Mouse (Mus musculus): ENCODE results near the gene Pnpla7. TPM values are rescaled to one million over a fixed set of nuclear protein-coding genes. Genes with fewer than 3 reads are reported as not detected.

Pnpla7 gene
- polyA plus RNA-seq, 1 experiment from 2014 or later = 2.2 TPM

DNA sequence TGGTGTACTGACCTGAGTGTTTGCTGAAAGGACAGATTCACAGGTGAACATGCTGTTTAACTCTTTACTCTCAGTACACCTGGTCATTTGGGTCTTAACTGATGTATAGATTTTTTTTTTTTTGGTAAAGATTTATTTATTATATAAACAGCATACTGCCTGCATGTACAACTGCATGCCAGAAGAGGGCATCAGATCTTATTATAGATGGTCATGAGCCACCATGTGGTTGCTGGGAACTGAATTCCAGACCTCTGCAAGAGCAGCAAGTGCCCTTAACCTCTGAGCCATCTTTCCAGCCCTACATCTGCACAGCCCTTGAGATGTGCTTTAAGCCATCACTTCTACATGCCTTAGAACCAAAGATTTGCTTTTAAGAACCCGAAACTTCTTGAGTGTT, 46.8 kb downstream of the Pnpla7 start:
- no peak overlapping the region for H3K27ac ChIP-seq (ENCODE audit: low read depth, low read length)
- ATAC-seq = no peak
- H3K4me1 ChIP-seq (ENCODE audit: control insufficient read depth, insufficient read depth, low read depth, low read length) = no peaks in the 10 kb centered on the region
- no peak overlapping the region for H3K9ac ChIP-seq (ENCODE audit: low read depth, low read length)
- H3K4me3 ChIP-seq (ENCODE audit: low read length) = no peak overlapping the region
- H3K9me3 ChIP-seq (ENCODE audit: control insufficient read depth, low read length) = no peaks in the 10 kb centered on the region
- no peak overlapping the region for H3K4me2 ChIP-seq (ENCODE audit: low read length)
- H3K36me3 ChIP-seq (ENCODE audit: control insufficient read depth, insufficient read depth, low read length) = no peaks in the 10 kb centered on the region
- 90% methylated on average over 1 of the region's 1 CpGs for WGBS
- no peaks in the 10 kb centered on the region for H3K27me3 ChIP-seq (replicated peaks; ENCODE audit: control insufficient read depth, insufficient read depth, low read length)

GRCm38 (mm10) chr2:25025109-25025508, 49.3 kb downstream of the Pnpla7 start:
- 83% methylated on average over 1 of the region's 1 CpGs for whole genome bisulfite sequencing
- no peaks in the 10 kb centered on the region for H3K4me1 ChIP-seq (ENCODE audit: control insufficient read depth, insufficient read depth, low read depth, low read length)
- no peaks in the 10 kb centered on the region for H3K9me3 ChIP-seq (ENCODE audit: control insufficient read depth, low read length)
- ATAC-seq = no peak
- no peak overlapping the region for H3K27ac ChIP-seq (ENCODE audit: low read depth, low read length)
- H3K27me3 ChIP-seq (replicated peaks; ENCODE audit: control insufficient read depth, insufficient read depth, low read length) = no peaks in the 10 kb centered on the region
- H3K9ac ChIP-seq (ENCODE audit: low read depth, low read length) = no peak overlapping the region
- H3K4me2 ChIP-seq (ENCODE audit: low read length) = no peak overlapping the region
- H3K36me3 ChIP-seq (ENCODE audit: control insufficient read depth, insufficient read depth, low read length) = no peaks in the 10 kb centered on the region
- H3K4me3 ChIP-seq (ENCODE audit: low read length) = no peak overlapping the region

DNA sequence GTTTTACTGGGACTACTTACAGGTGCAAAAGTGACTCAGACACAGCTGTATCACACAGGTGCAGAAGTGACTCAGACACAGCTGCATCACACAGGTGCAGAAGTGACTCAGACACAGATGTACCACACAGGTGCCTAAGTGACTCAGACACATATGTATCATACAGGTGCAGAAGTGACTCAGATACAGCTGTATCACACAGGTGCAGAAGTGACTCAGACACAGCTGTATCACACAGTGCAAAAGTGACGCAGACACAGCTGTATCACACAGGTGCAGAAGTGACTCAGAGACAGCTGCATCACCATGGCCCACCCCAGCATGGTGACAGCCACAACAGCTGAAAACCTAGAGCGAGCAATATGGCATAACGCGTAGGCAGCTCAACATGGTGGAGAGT, 59.2 kb downstream of the Pnpla7 start:
- H3K4me3 ChIP-seq (ENCODE audit: low read length) = no peak overlapping the region
- no peaks in the 10 kb centered on the region for H3K36me3 ChIP-seq (ENCODE audit: control insufficient read depth, insufficient read depth, low read length)
- H3K27ac ChIP-seq (ENCODE audit: low read depth, low read length) = no peak overlapping the region
- H3K4me2 ChIP-seq (ENCODE audit: low read length) = no peak overlapping the region
- no peaks in the 10 kb centered on the region for H3K27me3 ChIP-seq (replicated peaks; ENCODE audit: control insufficient read depth, insufficient read depth, low read length)
- H3K9ac ChIP-seq (ENCODE audit: low read depth, low read length) = no peak overlapping the region
- WGBS = 93% methylated on average over 4 of the region's 4 CpGs
- no peaks in the 10 kb centered on the region for H3K4me1 ChIP-seq (ENCODE audit: control insufficient read depth, insufficient read depth, low read depth, low read length)
- no peak for ATAC-seq
- no peaks in the 10 kb centered on the region for H3K9me3 ChIP-seq (ENCODE audit: control insufficient read depth, low read length)

- no peak overlapping the region for H3K27ac ChIP-seq (ENCODE audit: low read depth, low read length)
Observed at GRCm38 (mm10) chr2:25040089-25040488, 64.3 kb downstream of the Pnpla7 start.

GRCm38 (mm10) chr2:25050921-25051320, 75.1 kb downstream of the Pnpla7 start:
- 75% methylated on average over 7 of the region's 7 CpGs for WGBS
- no peaks in the 10 kb centered on the region for H3K9me3 ChIP-seq (ENCODE audit: control insufficient read depth, low read length)
- no peaks in the 10 kb centered on the region for H3K27me3 ChIP-seq (replicated peaks; ENCODE audit: control insufficient read depth, insufficient read depth, low read length)
- H3K4me3 ChIP-seq (ENCODE audit: low read length) = no peak overlapping the region
- peaks cover 13% of the 10 kb centered on the region for H3K4me1 ChIP-seq (ENCODE audit: control insufficient read depth, insufficient read depth, low read depth, low read length)
- no peak overlapping the region for H3K4me2 ChIP-seq (ENCODE audit: low read length)
- H3K36me3 ChIP-seq (ENCODE audit: control insufficient read depth, insufficient read depth, low read length) = no peaks in the 10 kb centered on the region
- H3K27ac ChIP-seq (ENCODE audit: low read depth, low read length) = no peak overlapping the region
- 0 out of 2 replicates have a peak, but pooled peaks have one; percentile 16 for ATAC-seq
- no peak overlapping the region for H3K9ac ChIP-seq (ENCODE audit: low read depth, low read length)

More at GRCm38 (mm10) chr2:25040089-25040488, 64.3 kb downstream of the Pnpla7 start:
- 85% methylated on average over 5 of the region's 5 CpGs for WGBS
- Histone ChIP-seq H3K27me3 (replicated peaks; ENCODE audit: control insufficient read depth, insufficient read depth, low read length) (no peaks in the 10 kb centered on the region), H3K9ac (ENCODE audit: low read depth, low read length) (no peak overlapping the region), H3K4me2 (ENCODE audit: low read length) (no peak overlapping the region), H3K36me3 (ENCODE audit: control insufficient read depth, insufficient read depth, low read length) (no peaks in the 10 kb centered on the region), H3K4me3 (ENCODE audit: low read length) (no peak overlapping the region), H3K9me3 (ENCODE audit: control insufficient read depth, low read length) (no peaks in the 10 kb centered on the region), H3K4me1 (ENCODE audit: control insufficient read depth, insufficient read depth, low read depth, low read length) (no peaks in the 10 kb centered on the region)
- ATAC-seq = no peak

- no peak overlapping the region for H3K27ac ChIP-seq (ENCODE audit: low read depth, low read length)
- H3K36me3 ChIP-seq (ENCODE audit: control insufficient read depth, insufficient read depth, low read length) = peaks cover 3% of the 10 kb centered on the region; the same call in 1 of the 2 replicates
- no peak overlapping the region for H3K4me3 ChIP-seq (ENCODE audit: low read length)
- no peaks in the 10 kb centered on the region for H3K9me3 ChIP-seq (ENCODE audit: control insufficient read depth, low read length)
- no peak for ATAC-seq
- H3K27me3 ChIP-seq (replicated peaks; ENCODE audit: control insufficient read depth, insufficient read depth, low read length) = no peaks in the 10 kb centered on the region
- peaks cover 14% of the 10 kb centered on the region for H3K4me1 ChIP-seq (ENCODE audit: control insufficient read depth, insufficient read depth, low read depth, low read length)
- H3K4me2 ChIP-seq (ENCODE audit: low read length) = no peak overlapping the region
- no peak overlapping the region for H3K9ac ChIP-seq (ENCODE audit: low read depth, low read length)
- 81% methylated on average over 8 of the region's 8 CpGs for WGBS
Observed at GRCm38 (mm10) chr2:25051450-25051849, 75.6 kb downstream of the Pnpla7 start.

- no peak for ATAC-seq
- 92% methylated on average over 6 of the region's 6 CpGs for whole genome bisulfite sequencing
- no peak overlapping the region for H3K27ac ChIP-seq (ENCODE audit: low read depth, low read length)
Observed at GRCm38 (mm10) chr2:25053101-25053500, 77.3 kb downstream of the Pnpla7 start.

GRCm38 (mm10) chr2:25054221-25055067, 78.6 kb downstream of the Pnpla7 start, which contains the start of gene Nsmf:
Gene Nsmf, plus strand, starts transcription at chr2:25054355.
- H3K27me3 ChIP-seq (replicated peaks; ENCODE audit: control insufficient read depth, insufficient read depth, low read length) = no peaks in the 10 kb centered on the region
- H3K27ac ChIP-seq (ENCODE audit: low read depth, low read length) = peak within 1 kb of the TSS; percentile 70
- peak within 1 kb of the TSS; percentile 68 for H3K4me2 ChIP-seq (ENCODE audit: low read length)
- 6% methylated on average over 47 of the region's 47 CpGs for WGBS
- peaks cover 14% of the 10 kb centered on the region for H3K4me1 ChIP-seq (ENCODE audit: control insufficient read depth, insufficient read depth, low read depth, low read length)
- H3K4me3 ChIP-seq (ENCODE audit: low read length) = peak within 1 kb of the TSS; percentile 84
- H3K9ac ChIP-seq (ENCODE audit: low read depth, low read length) = peak within 1 kb of the TSS; percentile 94
- peak; percentile 86 for ATAC-seq
- no peaks in the 10 kb centered on the region for H3K9me3 ChIP-seq (ENCODE audit: control insufficient read depth, low read length)
- H3K36me3 ChIP-seq (ENCODE audit: control insufficient read depth, insufficient read depth, low read length) = peaks cover 17% of the 10 kb centered on the region

More at GRCm38 (mm10) chr2:25053101-25053500, 77.3 kb downstream of the Pnpla7 start:
- no peak overlapping the region for H3K9ac ChIP-seq (ENCODE audit: low read depth, low read length)
- H3K27me3 ChIP-seq (replicated peaks; ENCODE audit: control insufficient read depth, insufficient read depth, low read length) = no peaks in the 10 kb centered on the region
- peaks cover 14% of the 10 kb centered on the region for H3K4me1 ChIP-seq (ENCODE audit: control insufficient read depth, insufficient read depth, low read depth, low read length)
- no peak overlapping the region for H3K4me2 ChIP-seq (ENCODE audit: low read length)
- H3K36me3 ChIP-seq (ENCODE audit: control insufficient read depth, insufficient read depth, low read length) = peaks cover 7% of the 10 kb centered on the region; the same call in 1 of the 2 replicates
- H3K9me3 ChIP-seq (ENCODE audit: control insufficient read depth, low read length) = no peaks in the 10 kb centered on the region
- no peak overlapping the region for H3K4me3 ChIP-seq (ENCODE audit: low read length)

- peak; percentile 31 for ATAC-seq
- Histone ChIP-seq H3K4me3 (ENCODE audit: low read length) (peak overlapping the region; percentile 84), H3K9ac (ENCODE audit: low read depth, low read length) (peak overlapping the region; percentile 94), H3K27ac (ENCODE audit: low read depth, low read length) (no peak overlapping the region), H3K4me1 (ENCODE audit: control insufficient read depth, insufficient read depth, low read depth, low read length) (peaks cover 14% of the 10 kb centered on the region), H3K9me3 (ENCODE audit: control insufficient read depth, low read length) (no peaks in the 10 kb centered on the region), H3K27me3 (replicated peaks; ENCODE audit: control insufficient read depth, insufficient read depth, low read length) (no peaks in the 10 kb centered on the region), H3K36me3 (ENCODE audit: control insufficient read depth, insufficient read depth, low read length) (peaks cover 22% of the 10 kb centered on the region), H3K4me2 (ENCODE audit: low read length) (peak overlapping the region; percentile 68)
- 33% methylated on average over 2 of the region's 2 CpGs for WGBS
Observed at GRCm38 (mm10) chr2:25055068-25055405, 79.2 kb downstream of the Pnpla7 start.
